In genomic region chr19:58871878-58872277, GRCm38 (mm10) we compare ENCODE assay signal across 23 mouse cellular contexts.
"Had no signal": no experiment of that assay in that cellular context is flagged by ENCODE, and none has a peak within 500 bp of the region (broad histone marks: within the 10 kb centered on the region; RNA-seq: fewer than 3 reads in every experiment).

No protein-coding gene starts in this region.

- H3K36me3 ChIP-seq: liver, embryonic 15.5 days; lung, embryonic 15.5 days; midbrain, embryonic 10.5 days; midbrain, embryonic 13.5 days; neural tube, embryonic 13.5 days; neural tube, embryonic 15.5 days had no signal

- DNase-seq: liver, postnatal 0 days; lung, adult 2 months; lung, postnatal 14 days; lung, postnatal 36 days; retina, postnatal 1 day; right cerebral cortex, adult 18-20 months; right cerebral cortex, postnatal 25 days; right cerebral cortex, postnatal 4 days; spleen, adult 18-20 months; thymus, adult 18-20 months; thymus, postnatal 14 days; thymus, postnatal 36 days had no signal

- H3K4me1 ChIP-seq: liver, embryonic 15.5 days; lung, embryonic 15.5 days; megakaryocyte, embryonic 14.5 days; midbrain, embryonic 10.5 days; midbrain, embryonic 13.5 days; neural tube, embryonic 13.5 days; neural tube, embryonic 15.5 days had no signal

- H3K27me3 ChIP-seq: liver, embryonic 15.5 days; lung, embryonic 15.5 days; midbrain, embryonic 13.5 days; neural tube, embryonic 13.5 days; neural tube, embryonic 15.5 days had no signal

- H3K4me3 ChIP-seq: liver, embryonic 15.5 days; lung, embryonic 15.5 days; megakaryocyte, embryonic 14.5 days; midbrain, embryonic 10.5 days; midbrain, embryonic 13.5 days; myocyte; neural tube, embryonic 13.5 days; neural tube, embryonic 15.5 days had no signal

- ATAC-seq: liver, postnatal 0 days; lung, postnatal 0 days; midbrain, embryonic 13.5 days; midbrain, embryonic 16.5 days had no signal

- H3K4me2 ChIP-seq: liver, embryonic 15.5 days; lung, embryonic 15.5 days; midbrain, embryonic 13.5 days; neural tube, embryonic 13.5 days; neural tube, embryonic 15.5 days had no signal

- H3K9ac ChIP-seq: liver, embryonic 15.5 days; liver, postnatal 0 days; lung, embryonic 15.5 days; midbrain, embryonic 13.5 days; neural tube, embryonic 13.5 days; neural tube, embryonic 15.5 days had no signal

- H3K27ac ChIP-seq: liver, embryonic 15.5 days; lung, embryonic 15.5 days; macrophage; midbrain, embryonic 10.5 days; midbrain, embryonic 13.5 days; neural tube, embryonic 13.5 days; neural tube, embryonic 15.5 days had no signal

- H3K9me3 ChIP-seq: liver, embryonic 15.5 days; lung, embryonic 15.5 days; megakaryocyte, embryonic 14.5 days; midbrain, embryonic 10.5 days; midbrain, embryonic 13.5 days; neural tube, embryonic 13.5 days; neural tube, embryonic 15.5 days had no signal
